Mouse (Mus musculus): ENCODE results near the gene Dab1.

DNA sequence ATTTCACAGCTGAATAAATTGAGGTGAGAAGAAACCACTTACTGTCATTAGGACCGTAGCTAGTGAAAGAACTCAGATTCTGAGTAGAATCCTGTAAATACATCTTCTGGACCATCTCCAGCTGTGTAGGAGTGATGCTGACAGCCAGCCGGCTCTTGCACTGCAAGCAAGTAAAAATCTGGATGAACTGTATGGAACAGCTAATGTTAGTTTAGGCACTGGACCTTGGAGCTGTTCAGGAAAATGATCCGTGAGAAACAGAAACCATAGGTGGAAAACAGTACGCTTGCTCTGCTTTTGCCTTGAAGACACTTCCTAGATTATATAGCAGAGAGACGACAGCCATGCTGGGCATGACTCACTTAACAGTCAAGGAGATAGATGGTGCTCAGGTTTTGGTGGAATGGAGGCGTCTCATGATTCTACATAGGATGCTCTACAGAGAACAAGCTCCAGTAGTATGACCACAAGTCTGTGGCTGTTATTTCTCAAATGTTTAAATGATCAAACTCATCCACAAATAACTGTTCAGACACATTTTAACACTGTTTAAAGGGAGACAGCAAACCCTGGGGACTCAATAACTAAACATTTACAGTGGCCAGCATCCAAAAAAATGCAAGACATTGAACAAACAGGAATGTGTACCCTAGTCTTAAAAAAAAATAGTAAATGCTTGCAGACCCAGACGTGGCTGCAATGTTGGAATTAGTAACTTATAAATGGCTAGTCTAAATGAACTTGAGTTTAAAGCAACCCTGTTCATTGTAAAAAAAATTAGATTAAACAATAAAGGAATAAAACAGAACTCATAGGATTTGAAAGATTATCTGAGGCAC is 429.0 kb downstream of the Dab1 start:
- TF ChIP-seq POLR2A (IDR thresholded peaks at IDR 0.05; ENCODE audit: borderline replicate concordance, insufficient read depth, low read length) (no peak), CTCF (IDR thresholded peaks at IDR 0.05; ENCODE audit: borderline replicate concordance, insufficient read depth, low read depth, low read length) (no peak)
